Mouse (Mus musculus) kidney, embryonic 15.5 days (tissue): ENCODE measurements at regions not wholly inside any gene's neighbourhood (a gene's known extent, or its start where the extent isn't known, plus 50 kb on each side); places are given as distances from the start of the nearest gene placed in this dataset.
"Not testable (repeated sequence)": the region's sequence is repeated elsewhere in the genome, so short reads cannot be mapped to it uniquely, and the experiment has no call there.

Experiments
- ATAC-seq: fragments of 200-750 bp; cut with Nextera tagmentation; replicated peaks from 2 replicates; pipeline ENCODE4 v1.8.0; 2017; ENCODE audit warnings: moderate TSS enrichment; ENCODE audit not compliant: low FRiP score
- H3K27ac ChIP-seq: fragments of 300-500 bp; sonication (generic); 2 replicates; pipeline ENCODE4 v1.5.1; 2015; ENCODE audit warnings: mild to moderate bottlenecking, inconsistent platforms
- H3K27me3 ChIP-seq: fragments of 300-500 bp; sonication (generic); 2 replicates; pipeline ENCODE4 v1.6.1; 2015; ENCODE audit warnings: inconsistent platforms
- H3K36me3 ChIP-seq: fragments of 300-500 bp; sonication (generic); 2 replicates; pipeline ENCODE4 v1.6.1; 2015; ENCODE audit warnings: inconsistent platforms
- H3K4me1 ChIP-seq: fragments of 300-500 bp; sonication (generic); 2 replicates; pipeline ENCODE4 v1.6.1; 2015; ENCODE audit warnings: inconsistent platforms
- H3K4me2 ChIP-seq: fragments of 300-500 bp; sonication (generic); 2 replicates; pipeline ENCODE4 v1.6.1; 2015; ENCODE audit warnings: moderate library complexity, mild to moderate bottlenecking, inconsistent platforms
- H3K4me3 ChIP-seq: fragments of 300-500 bp; sonication (generic); replicated peaks from 2 replicates; pipeline ENCODE4 v1.5.1; 2015; ENCODE audit warnings: mild to moderate bottlenecking, inconsistent platforms
- H3K9ac ChIP-seq: fragments of 300-500 bp; sonication (generic); 2 replicates; pipeline ENCODE4 v1.6.1; 2015; ENCODE audit warnings: mild to moderate bottlenecking, inconsistent platforms
- H3K9me3 ChIP-seq: fragments of 300-500 bp; sonication (generic); replicated peaks from 2 replicates; pipeline ENCODE4 v1.6.1; 2016; ENCODE audit warnings: inconsistent platforms
- WGBS: fragments of 180-500 bp; shearing (Covaris S2); methylation state at CpG from one replicate; pipeline ENCODE4 v1.1.7; 2015; ENCODE audit warnings: mixed read lengths; 5-methylcytosine and 5-hydroxymethylcytosine counted together

- no peaks in the 10 kb centered on the region for H3K36me3 ChIP-seq
- H3K27ac ChIP-seq: peak overlapping the region; percentile 3; the same call in 1 of the 2 replicates
- 30% methylated on average over 10 of the region's 10 CpGs for WGBS
- H3K9me3 ChIP-seq: no peaks in the 10 kb centered on the region
- H3K4me2 ChIP-seq: no peak overlapping the region
- H3K27me3 ChIP-seq: no peaks in the 10 kb centered on the region
- H3K9ac ChIP-seq: no peak overlapping the region
- ATAC-seq: peak; percentile 64
- peaks cover 19% of the 10 kb centered on the region for H3K4me1 ChIP-seq
- H3K4me3 ChIP-seq: no peak overlapping the region
These were observed 138.2 kb upstream of the Trim24 start for GRCm38 (mm10) chr6:37732385-37732784.

- Histone ChIP-seq H3K4me2 (no peak overlapping the region), H3K9me3 (0 out of 2 replicates have a peak, but pooled peaks cover 4% of the 10 kb centered on the region), H3K27ac (no peak overlapping the region), H3K4me3 (no peak overlapping the region), H3K36me3 (no peaks in the 10 kb centered on the region), H3K27me3 (no peaks in the 10 kb centered on the region), H3K9ac (no peak overlapping the region), H3K4me1 (peaks cover 16% of the 10 kb centered on the region)
- WGBS: 58% methylated on average over 4 of the region's 4 CpGs
- no peak for ATAC-seq
These were observed 135.2 kb upstream of the Trim24 start for GRCm38 (mm10) chr6:37735288-37735961.

DNA sequence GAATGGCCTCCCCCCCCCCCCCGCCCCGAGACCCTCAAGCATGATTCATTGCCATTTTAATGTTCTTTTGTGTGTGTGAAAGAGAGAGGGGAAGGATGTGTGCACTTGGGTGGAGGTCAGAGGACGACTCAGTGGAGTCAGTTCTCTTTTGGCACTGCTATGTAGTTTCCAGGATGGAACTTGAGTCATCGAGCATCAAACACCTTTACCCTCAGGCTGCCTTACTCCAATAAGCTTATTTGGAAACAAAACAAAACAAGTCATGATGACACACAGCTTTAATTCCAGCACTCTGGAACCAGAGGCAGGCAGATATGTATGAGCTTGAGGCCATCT lies 134.7 kb upstream of the Trim24 start:
- ATAC-seq: no peak
- 65% methylated on average over 4 of the region's 4 CpGs for WGBS

GRCm38 (mm10) chr6:37740982-37741889 lies 129.4 kb upstream of the Trim24 start:
- no peak overlapping the region for H3K4me2 ChIP-seq
- no peak overlapping the region for H3K9ac ChIP-seq
- no peaks in the 10 kb centered on the region for H3K36me3 ChIP-seq
- ATAC-seq: no peak
- H3K4me1 ChIP-seq: 0 out of 2 replicates have a peak, but pooled peaks cover 7% of the 10 kb centered on the region
- H3K9me3 ChIP-seq: 0 out of 2 replicates have a peak, but pooled peaks cover 4% of the 10 kb centered on the region
- no peak overlapping the region for H3K4me3 ChIP-seq
- WGBS: 80% methylated on average over 14 of the region's 14 CpGs
- H3K27me3 ChIP-seq: no peaks in the 10 kb centered on the region
- peak overlapping the region; percentile 57; the same call in 1 of the 2 replicates for H3K27ac ChIP-seq

More for the DNA sequence above, 134.7 kb upstream of the Trim24 start:
- no peaks in the 10 kb centered on the region for H3K36me3 ChIP-seq
- H3K4me2 ChIP-seq: no peak overlapping the region
- H3K4me3 ChIP-seq: no peak overlapping the region
- H3K4me1 ChIP-seq: peaks cover 10% of the 10 kb centered on the region
- no peak overlapping the region for H3K27ac ChIP-seq
- H3K9me3 ChIP-seq: 0 out of 2 replicates have a peak, but pooled peaks cover 4% of the 10 kb centered on the region
- no peak overlapping the region for H3K9ac ChIP-seq
- no peaks in the 10 kb centered on the region for H3K27me3 ChIP-seq

DNA sequence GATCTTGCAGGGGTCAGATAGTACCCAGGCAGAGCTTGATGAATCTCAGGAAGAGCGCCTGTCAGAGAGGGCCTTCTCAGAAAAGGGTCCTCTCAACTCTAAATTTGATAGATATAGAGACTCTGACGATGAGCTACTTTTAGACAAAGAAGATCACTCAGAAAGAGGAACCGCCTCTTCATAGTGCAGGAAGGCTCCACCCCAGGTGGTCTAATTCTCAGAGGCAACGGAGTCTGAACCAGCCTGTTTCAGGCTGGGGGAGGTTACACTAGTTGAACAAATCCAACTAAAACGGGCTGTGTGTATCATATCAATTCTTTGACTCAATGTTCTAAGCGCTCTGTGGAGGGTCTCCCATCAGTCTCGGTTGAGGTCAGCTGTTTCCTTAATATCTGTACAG lies 128.7 kb upstream of the Trim24 start:
- not testable (repeated sequence) for H3K27me3 ChIP-seq, H3K4me2 ChIP-seq, H3K9ac ChIP-seq, H3K36me3 ChIP-seq, H3K27ac ChIP-seq, H3K4me1 ChIP-seq, ATAC-seq, H3K4me3 ChIP-seq, H3K9me3 ChIP-seq
- 84% methylated on average over 7 of the region's 7 CpGs for WGBS

DNA sequence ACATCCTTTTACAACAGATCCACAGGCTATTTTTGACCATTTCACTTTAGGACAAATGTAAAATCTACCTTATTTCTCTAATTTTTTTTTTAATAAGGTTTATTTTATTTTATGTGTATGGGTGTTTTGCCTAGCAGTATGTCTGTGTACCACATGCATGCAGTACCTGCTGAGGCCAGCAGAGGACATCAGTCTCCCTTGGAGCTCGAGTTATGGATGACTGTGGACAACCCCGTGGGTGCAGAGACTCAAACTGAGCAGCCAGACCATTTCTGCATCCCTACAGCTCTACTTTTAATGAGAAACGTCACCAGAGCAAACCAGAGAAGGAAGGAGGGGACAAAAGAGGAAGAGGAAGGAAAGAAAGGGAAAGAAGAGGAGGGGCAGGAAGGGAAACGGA lies 125.9 kb upstream of the Trim24 start:
- no peak for ATAC-seq

DNA sequence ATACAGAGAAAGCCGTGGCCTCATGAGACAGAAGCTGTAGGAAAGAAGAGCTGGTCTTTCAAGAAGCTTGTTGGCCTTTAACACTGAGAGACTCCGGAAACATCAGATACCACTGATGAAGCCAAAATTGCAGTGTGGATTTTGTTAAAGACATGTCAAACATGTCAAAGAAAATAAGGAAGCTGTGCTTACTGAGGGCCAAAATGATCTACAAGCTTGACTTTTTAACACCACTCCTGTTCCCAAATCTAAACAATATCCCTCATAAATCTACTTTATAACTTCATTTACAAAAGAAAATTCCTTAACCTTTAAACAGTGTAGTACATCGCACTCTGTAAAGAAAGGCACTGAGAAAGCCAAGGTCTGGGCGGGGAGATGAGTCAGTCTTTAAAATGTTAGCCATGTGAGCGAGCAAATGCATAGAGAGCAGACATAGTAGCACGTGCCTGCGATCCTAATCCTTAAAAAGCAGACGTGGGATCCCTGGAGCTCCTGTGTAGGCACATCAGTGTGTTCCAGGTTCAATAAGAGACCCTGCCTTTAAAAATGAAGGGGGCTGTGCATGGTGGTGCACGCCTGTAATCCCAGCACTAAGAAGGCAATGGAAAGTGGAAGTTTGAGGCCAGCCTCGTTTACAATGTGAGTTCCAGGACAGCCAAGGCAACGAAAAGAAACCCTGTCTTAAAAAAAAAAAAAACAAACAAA lies 125.1 kb upstream of the Trim24 start:
- ATAC-seq: peak; percentile 46
- Histone ChIP-seq H3K4me1 (0 out of 2 replicates have a peak, but pooled peaks cover 7% of the 10 kb centered on the region), H3K36me3 (no peaks in the 10 kb centered on the region), H3K27me3 (no peaks in the 10 kb centered on the region), H3K27ac (peak overlapping the region; percentile 76), H3K9me3 (peaks cover 9% of the 10 kb centered on the region; the same call in 1 of the 2 replicates), H3K9ac (no peak overlapping the region), H3K4me3 (no peak overlapping the region), H3K4me2 (no peak overlapping the region)
- 48% methylated on average over 11 of the region's 11 CpGs for WGBS

More for the DNA sequence above, 125.9 kb upstream of the Trim24 start:
- Histone ChIP-seq H3K27me3 (no peaks in the 10 kb centered on the region), H3K9me3 (peaks cover 9% of the 10 kb centered on the region; the same call in 1 of the 2 replicates), H3K4me3 (no peak overlapping the region), H3K36me3 (no peaks in the 10 kb centered on the region), H3K4me2 (no peak overlapping the region), H3K9ac (no peak overlapping the region), H3K27ac (peak overlapping the region; percentile 76), H3K4me1 (0 out of 2 replicates have a peak, but pooled peaks cover 7% of the 10 kb centered on the region)
- WGBS: 60% methylated on average over 4 of the region's 4 CpGs

- H3K4me1 ChIP-seq, H3K36me3 ChIP-seq, H3K27me3 ChIP-seq, H3K27ac ChIP-seq, H3K9ac ChIP-seq, H3K4me3 ChIP-seq, H3K4me2 ChIP-seq, ATAC-seq, H3K9me3 ChIP-seq: not testable (repeated sequence)
- WGBS: 75% methylated on average over 4 of the region's 4 CpGs
These were observed 122.8 kb upstream of the Trim24 start for GRCm38 (mm10) chr6:37747793-37748192.

DNA sequence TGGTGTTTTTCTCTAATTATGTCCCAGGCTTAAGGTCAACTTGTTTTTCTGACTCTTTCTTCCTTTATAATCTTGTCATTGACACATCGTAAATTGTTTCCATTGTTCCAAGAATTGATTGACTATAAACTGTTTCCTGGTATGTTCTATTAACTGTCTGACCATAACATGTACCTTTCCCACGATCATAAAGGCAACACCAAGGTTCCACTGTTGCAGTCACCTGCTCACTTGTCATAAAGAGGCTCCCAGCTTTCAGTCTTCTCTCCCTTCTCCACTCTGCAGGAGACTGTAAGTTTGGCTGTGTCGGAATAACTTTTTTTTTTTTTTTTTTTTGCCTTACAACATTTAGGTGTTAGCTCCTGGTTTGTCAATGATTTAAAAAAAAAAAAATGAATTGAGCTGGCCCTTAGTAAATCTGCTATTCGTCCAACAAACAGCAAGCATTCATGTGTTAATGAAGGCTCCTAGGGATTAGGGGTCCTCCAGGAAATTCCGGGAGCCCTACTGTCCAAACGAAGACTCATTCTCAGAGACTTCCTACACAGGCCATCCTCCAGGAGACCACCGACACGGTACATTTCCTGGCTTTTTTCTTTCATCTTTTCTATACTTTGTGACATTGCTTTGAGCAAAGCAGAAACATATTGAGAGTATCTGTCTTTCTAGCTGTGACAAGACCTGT lies 122.2 kb upstream of the Trim24 start:
- Histone ChIP-seq H3K9ac (no peak overlapping the region), H3K27me3 (no peaks in the 10 kb centered on the region), H3K4me3 (no peak overlapping the region), H3K4me1 (0 out of 2 replicates have a peak, but pooled peaks cover 7% of the 10 kb centered on the region), H3K27ac (no peak overlapping the region), H3K36me3 (no peaks in the 10 kb centered on the region), H3K9me3 (peaks cover 9% of the 10 kb centered on the region; the same call in 1 of the 2 replicates), H3K4me2 (no peak overlapping the region)
- WGBS: 76% methylated on average over 8 of the region's 8 CpGs
- no peak for ATAC-seq

DNA sequence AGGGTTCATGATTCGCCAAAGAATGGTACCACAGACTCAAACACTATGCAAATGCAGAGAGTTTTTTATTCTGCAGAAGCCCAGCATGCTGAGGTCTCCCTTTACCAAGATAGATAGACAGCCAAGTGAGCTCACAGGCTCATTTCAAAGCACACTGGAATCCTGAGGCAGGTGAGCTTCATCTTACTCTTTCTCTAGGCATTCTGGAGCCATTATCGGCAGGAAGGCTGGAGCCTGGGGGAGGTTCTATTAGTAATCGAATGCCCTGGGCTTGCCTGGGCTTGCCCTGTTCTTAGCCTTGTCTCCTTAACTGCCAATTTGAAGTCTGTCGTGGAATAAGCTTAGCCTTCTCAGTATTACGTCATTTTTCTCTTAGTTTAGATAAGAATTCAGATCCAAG lies 121.6 kb upstream of the Trim24 start:
- H3K27ac ChIP-seq: no peak overlapping the region
- no peaks in the 10 kb centered on the region for H3K27me3 ChIP-seq
- no peak overlapping the region for H3K4me2 ChIP-seq
- H3K4me1 ChIP-seq: 0 out of 2 replicates have a peak, but pooled peaks cover 7% of the 10 kb centered on the region
- no peak overlapping the region for H3K9ac ChIP-seq
- WGBS: 92% methylated on average over 5 of the region's 5 CpGs
- peaks cover 9% of the 10 kb centered on the region; the same call in 1 of the 2 replicates for H3K9me3 ChIP-seq
- no peak for ATAC-seq
- no peaks in the 10 kb centered on the region for H3K36me3 ChIP-seq
- H3K4me3 ChIP-seq: no peak overlapping the region

DNA sequence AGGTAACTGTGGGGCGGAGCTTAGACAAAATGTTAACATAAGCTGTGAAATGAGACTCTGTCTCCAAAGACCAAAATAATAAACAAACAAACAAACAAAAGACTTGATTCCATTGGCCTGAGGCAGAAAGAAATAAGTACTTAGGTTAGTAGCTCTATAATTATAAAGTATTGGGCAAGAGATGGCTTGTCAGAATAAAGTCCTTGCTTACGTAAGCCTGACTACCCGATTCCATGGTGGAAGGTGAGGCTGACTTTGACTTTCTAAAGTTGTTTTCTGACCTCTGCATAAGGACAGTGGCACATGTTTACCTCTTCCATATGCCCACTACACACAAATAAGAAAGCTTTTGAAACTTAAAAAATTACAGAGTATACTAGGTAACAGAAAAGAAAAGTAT lies 120.3 kb upstream of the Trim24 start:
- no peak overlapping the region for H3K4me3 ChIP-seq
- no peaks in the 10 kb centered on the region for H3K36me3 ChIP-seq
- no peak overlapping the region for H3K4me2 ChIP-seq
- 93% methylated on average over 3 of the region's 3 CpGs for WGBS
- no peak overlapping the region for H3K27ac ChIP-seq
- no peak for ATAC-seq
- peaks cover 9% of the 10 kb centered on the region; the same call in 1 of the 2 replicates for H3K9me3 ChIP-seq
- H3K9ac ChIP-seq: no peak overlapping the region
- H3K27me3 ChIP-seq: no peaks in the 10 kb centered on the region
- 0 out of 2 replicates have a peak, but pooled peaks cover 2% of the 10 kb centered on the region for H3K4me1 ChIP-seq
